Mouse (Mus musculus) bone marrow, adult 2 months (tissue): ENCODE results near the gene Als2cl.

Experiments used
- CTCF ChIP-seq: fragments of 200-500 bp; IDR thresholded peaks from 2 replicates; pipeline ENCODE4 v1.5.1; 2011; ENCODE audit warnings: low read length, control low read depth; ENCODE audit not compliant: control insufficient read depth, insufficient read depth
- POLR2A ChIP-seq: fragments of 200-500 bp; IDR thresholded peaks from 2 replicates; pipeline ENCODE4 v1.6.1; 2011; ENCODE audit warnings: low read depth, mild to moderate bottlenecking, control low read depth, low read length, borderline replicate concordance; ENCODE audit not compliant: control insufficient read depth

DNA sequence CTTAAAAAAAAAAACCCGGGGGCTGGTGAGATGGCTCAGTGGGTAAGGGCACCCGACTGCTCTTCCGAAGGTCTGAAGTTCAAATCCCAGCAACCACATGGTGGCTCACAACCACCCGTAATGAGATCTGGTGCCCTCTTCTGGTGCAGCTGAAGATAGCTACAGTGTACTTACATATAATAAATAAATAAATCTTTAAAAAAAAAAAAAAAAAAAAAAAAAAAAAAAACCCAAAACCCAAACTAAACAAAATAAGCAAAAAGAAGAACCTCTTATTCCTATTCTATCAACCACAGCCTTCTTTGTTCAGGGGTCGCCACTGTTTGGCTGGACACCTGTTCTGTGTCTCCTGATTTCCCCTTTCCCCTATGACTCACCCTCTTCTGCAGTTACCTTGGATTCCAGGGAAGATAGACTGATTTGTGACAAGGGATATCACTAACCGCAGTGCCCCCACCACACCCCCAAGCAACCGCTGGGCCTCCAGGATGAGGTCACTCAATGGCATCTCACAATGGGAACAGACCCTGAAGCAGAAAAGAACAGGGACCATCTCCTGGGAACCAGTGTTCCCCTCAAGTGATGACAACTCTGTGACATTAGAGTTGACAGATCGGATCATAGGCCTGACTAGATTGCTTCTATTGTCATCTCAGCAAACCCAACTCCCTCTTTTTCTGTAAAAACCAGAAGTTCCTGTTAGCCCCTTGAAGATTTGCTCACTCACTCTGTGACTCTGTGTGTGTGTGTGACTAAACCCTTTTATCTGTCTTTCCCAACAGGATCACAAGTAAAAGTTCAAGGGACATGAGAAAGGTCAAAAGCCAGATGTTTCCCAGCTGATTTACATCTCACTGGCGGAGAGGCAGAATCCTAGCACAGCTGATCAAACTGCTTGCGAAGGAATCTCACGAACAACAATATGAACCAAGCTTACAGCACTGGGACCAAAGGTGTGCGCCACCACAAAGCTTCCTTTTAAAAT lies 58.1 kb downstream of the Als2cl start:
- no peak for TF ChIP-seq CTCF
- TF ChIP-seq POLR2A = no peak
